Mouse (Mus musculus): ENCODE results near the gene Tbc1d10c. TPM values are rescaled to one million over a fixed set of nuclear protein-coding genes. Genes with fewer than 3 reads are reported as not detected.

Tbc1d10c gene
- total and polyA plus RNA-seq, 3 experiments: 43.5 to 58.5 (median 46.3) TPM

DNA sequence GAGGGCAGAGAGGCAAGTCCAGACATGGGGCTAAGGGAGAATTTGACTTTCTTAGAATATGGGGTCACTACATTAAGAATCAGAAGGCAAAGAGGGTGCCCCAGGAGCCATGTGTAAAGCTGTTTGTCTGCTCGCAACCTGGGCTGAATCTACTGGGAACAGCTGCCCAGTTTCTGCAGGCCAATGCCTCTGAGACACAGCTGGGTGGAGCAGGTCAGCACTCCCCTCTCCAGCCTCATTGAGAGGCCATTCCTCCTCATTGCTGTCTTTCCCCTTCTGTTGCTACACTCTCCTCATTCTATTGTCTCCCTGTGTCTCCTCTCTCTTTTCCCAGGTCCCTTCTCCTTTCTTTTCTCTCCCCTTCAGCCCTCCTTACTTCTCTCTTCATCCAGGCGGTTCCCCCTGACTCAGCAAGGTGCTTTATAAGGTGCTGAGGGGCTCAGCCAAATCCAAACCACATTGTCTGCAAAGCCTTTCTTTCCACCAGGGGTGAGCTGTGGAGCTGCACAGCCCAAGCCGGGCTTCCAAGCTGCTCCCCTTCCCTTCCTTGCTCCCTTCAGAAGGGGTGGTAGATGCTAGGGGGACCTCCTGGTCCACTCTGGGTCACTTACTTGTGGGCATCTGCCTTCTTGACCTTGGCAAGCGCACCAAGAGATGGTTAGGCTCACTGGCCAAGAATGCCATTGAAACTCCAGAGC, 21.0 kb upstream of the Tbc1d10c start:
- H3K9ac ChIP-seq (ENCODE audit: insufficient read depth, low read depth): no peak overlapping the region
- H3K9me3 ChIP-seq (replicated peaks; ENCODE audit: low read length): no peaks in the 10 kb centered on the region
- in situ Hi-C loops (cut with MboI; ENCODE audit: low pct_ligation_motif_present, low pct_unique_long_range_greater_than_20kb, low sequenced_read_pairs) (no loop called here), dilution Hi-C loops (cut with MboI; ENCODE audit: extremely low pct_ligation_motif_present, extremely low pct_unique_long_range_greater_than_20kb, low sequenced_read_pairs) (no loop called here)
- H3K4me2 ChIP-seq (ENCODE audit: insufficient read depth, low read depth, poor library complexity, severe bottlenecking): no peak overlapping the region
- H3K4me1 ChIP-seq (ENCODE audit: control insufficient read depth in 1 of 2, insufficient read depth in 2 of 2): peaks cover 19 to 25% of the 10 kb centered on the region in 2 experiments
- H3K27me3 ChIP-seq (replicated peaks): peaks cover 59% of the 10 kb centered on the region
- H3K36me3 ChIP-seq (replicated peaks in 1 of 2; ENCODE audit: control insufficient read depth in 1 of 2, insufficient read depth in 1 of 2, low read length in 1 of 2): no peaks in the 10 kb centered on the region
- TF ChIP-seq CHD2 (IDR thresholded peaks at IDR 0.05; ENCODE audit: low read length) (no peak), MXI1 (IDR thresholded peaks at IDR 0.05; ENCODE audit: low read depth, low read length) (no peak), MAZ (IDR thresholded peaks at IDR 0.05; ENCODE audit: low read depth, low read length) (no peak), CTCF (conservative IDR thresholded peaks at IDR 0.05 in 1 of 2, IDR thresholded peaks at IDR 0.05 in 1 of 2; ENCODE audit: low read depth in 2 of 2, low read length in 2 of 2) (no peak), SMC3 (IDR thresholded peaks at IDR 0.05; ENCODE audit: low read depth, low read length) (no peak), E2F4 (IDR thresholded peaks at IDR 0.05; ENCODE audit: insufficient replicate concordance, low read depth, low read length) (no peak), MEF2A (IDR thresholded peaks at IDR 0.05; ENCODE audit: borderline replicate concordance, low read depth, low read length) (no peak), USF2 (conservative IDR thresholded peaks at IDR 0.05; ENCODE audit: low read depth, low read length) (no peak), CHD1 (IDR thresholded peaks at IDR 0.05; ENCODE audit: low read depth, low read length) (no peak), HCFC1 (IDR thresholded peaks at IDR 0.05; ENCODE audit: low read depth, low read length) (no peak), KAT2A (IDR thresholded peaks at IDR 0.05; ENCODE audit: insufficient replicate concordance, low read length) (no peak), TCF12 (IDR thresholded peaks at IDR 0.05; ENCODE audit: low read depth, low read length) (no peak)
- H3K4me3 ChIP-seq (replicated peaks in 1 of 3; ENCODE audit: low read depth in 2 of 3, low read length in 2 of 3, poor library complexity in 1 of 3): no peak overlapping the region
- DNase-seq (ENCODE audit: extremely low read depth): no peak
- H3K79me2 ChIP-seq (replicated peaks; ENCODE audit: control insufficient read depth, extremely low read depth, insufficient read depth, poor library complexity, severe bottlenecking): no peaks in the 10 kb centered on the region
- H3K27ac ChIP-seq (ENCODE audit: insufficient read depth, low read depth): no peak overlapping the region

DNA sequence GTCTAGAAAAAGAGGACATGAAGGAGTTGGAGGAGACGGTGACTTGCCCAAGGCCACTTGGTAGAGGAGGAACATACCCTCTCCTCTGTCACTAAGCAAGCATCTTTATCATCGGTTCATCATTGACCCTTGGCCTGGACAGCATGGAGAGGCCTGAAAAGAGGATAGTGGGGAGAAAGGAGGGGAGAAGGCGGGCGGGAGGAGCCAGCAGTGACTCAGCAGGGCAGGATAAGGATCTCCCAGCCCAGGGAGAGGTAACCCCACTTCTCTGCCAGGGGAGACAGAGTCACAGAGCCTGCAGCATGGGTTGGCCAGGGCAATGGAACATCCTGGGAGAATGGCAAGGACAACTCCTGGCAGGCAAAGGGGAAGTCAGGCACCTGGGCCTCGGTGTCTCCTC, 17.5 kb upstream of the Tbc1d10c start:
- Histone ChIP-seq H3K79me2 (replicated peaks; ENCODE audit: control insufficient read depth, extremely low read depth, insufficient read depth, poor library complexity, severe bottlenecking) (no peaks in the 10 kb centered on the region), H3K36me3 (replicated peaks in 1 of 2; ENCODE audit: control insufficient read depth in 1 of 2, insufficient read depth in 1 of 2, low read length in 1 of 2) (no peaks in the 10 kb centered on the region), H3K9me3 (replicated peaks; ENCODE audit: low read length) (no peaks in the 10 kb centered on the region), H3K27me3 (replicated peaks) (peaks cover 30% of the 10 kb centered on the region), H3K9ac (ENCODE audit: insufficient read depth, low read depth) (no peak overlapping the region), H3K27ac (ENCODE audit: insufficient read depth, low read depth) (no peak overlapping the region), H3K4me2 (ENCODE audit: insufficient read depth, low read depth, poor library complexity, severe bottlenecking) (no peak overlapping the region), H3K4me3 (replicated peaks in 1 of 3; ENCODE audit: low read depth in 2 of 3, low read length in 2 of 3, poor library complexity in 1 of 3) (no peak overlapping the region), H3K4me1 (ENCODE audit: control insufficient read depth in 1 of 2, insufficient read depth in 2 of 2) (peaks cover 15 to 25% of the 10 kb centered on the region in 2 experiments)
- TF ChIP-seq SMC3 (IDR thresholded peaks at IDR 0.05; ENCODE audit: low read depth, low read length) (no peak), IRF4 (IDR thresholded peaks at IDR 0.05; ENCODE audit: low read depth, low read length) (no peak), EP300 (IDR thresholded peaks at IDR 0.05; ENCODE audit: low read length) (no peak), NRF1 (IDR thresholded peaks at IDR 0.05; ENCODE audit: low read depth, low read length) (no peak), E2F4 (IDR thresholded peaks at IDR 0.05; ENCODE audit: insufficient replicate concordance, low read depth, low read length) (no peak), MXI1 (IDR thresholded peaks at IDR 0.05; ENCODE audit: low read depth, low read length) (no peak), MAZ (IDR thresholded peaks at IDR 0.05; ENCODE audit: low read depth, low read length) (no peak), MEF2A (IDR thresholded peaks at IDR 0.05; ENCODE audit: borderline replicate concordance, low read depth, low read length) (no peak), TCF12 (IDR thresholded peaks at IDR 0.05; ENCODE audit: low read depth, low read length) (no peak), HCFC1 (IDR thresholded peaks at IDR 0.05; ENCODE audit: low read depth, low read length) (no peak), MAFK (IDR thresholded peaks at IDR 0.05; ENCODE audit: insufficient replicate concordance, low read length) (no peak), PAX5 (IDR thresholded peaks at IDR 0.05; ENCODE audit: low read length) (no peak), RCOR1 (conservative IDR thresholded peaks at IDR 0.05; ENCODE audit: low read depth, low read length) (no peak), MYC (IDR thresholded peaks at IDR 0.05; ENCODE audit: low read depth, low read length) (no peak), ZC3H11A (IDR thresholded peaks at IDR 0.05; ENCODE audit: low read depth, low read length) (no peak), POLR2AphosphoS2 (IDR thresholded peaks at IDR 0.05; ENCODE audit: low read depth, low read length) (no peak), TBP (conservative IDR thresholded peaks at IDR 0.05; ENCODE audit: low read depth, low read length) (no peak), KAT2A (IDR thresholded peaks at IDR 0.05; ENCODE audit: insufficient replicate concordance, low read length) (no peak), RAD21 (IDR thresholded peaks at IDR 0.05; ENCODE audit: low read depth, low read length) (no peak)
- in situ Hi-C loops (cut with MboI; ENCODE audit: low pct_ligation_motif_present, low pct_unique_long_range_greater_than_20kb, low sequenced_read_pairs): no loop called here
- no peak for DNase-seq (ENCODE audit: extremely low read depth)
- dilution Hi-C loops (cut with MboI; ENCODE audit: extremely low pct_ligation_motif_present, extremely low pct_unique_long_range_greater_than_20kb, low sequenced_read_pairs): no loop called here
